Mouse (Mus musculus) gastrocnemius, adult 18-20 months (tissue): Measurements from ENCODE around the gene Sdk2. TPM values are rescaled to one million over a fixed set of nuclear protein-coding genes. Genes with fewer than 3 reads are reported as not detected.

Experiments
- DNase-seq: peaks from one replicate; pipeline ENCODE4 v3.0.0; 2021; ENCODE audit warnings: low spot score
- long read RNA-seq, 2 experiments: library from polyadenylated mRNA; stranded (forward); transcript quantifications; one replicate each; pipeline ENCODE4 v2.0.0; 2021
- total RNA-seq, 2 experiments: library from RNA; stranded (reverse); gene quantifications; 2 replicates each; pipeline ENCODE4 v1.2.3; 2021

The Sdk2 gene
- under 1 TPM; 0.41 to 0.57 TPM for total RNA-seq
- long read RNA-seq, experiment 1, result 0 reads
- long read RNA-seq, experiment 2, result 0 reads

- DNase-seq, result no peak
Measured at GRCm38 (mm10) chr11:114066951-114067762, at the start of gene Sdk2. TSS of gene Sdk2 (minus strand) at chr11:114067046.

GRCm38 (mm10) chr11:114115077-114115476 lies 48.2 kb upstream of the Sdk2 start:
- DNase-seq, result no peak

- no peak for DNase-seq
Measured at GRCm38 (mm10) chr11:114114674-114115073, 47.8 kb upstream of the Sdk2 start.

DNA sequence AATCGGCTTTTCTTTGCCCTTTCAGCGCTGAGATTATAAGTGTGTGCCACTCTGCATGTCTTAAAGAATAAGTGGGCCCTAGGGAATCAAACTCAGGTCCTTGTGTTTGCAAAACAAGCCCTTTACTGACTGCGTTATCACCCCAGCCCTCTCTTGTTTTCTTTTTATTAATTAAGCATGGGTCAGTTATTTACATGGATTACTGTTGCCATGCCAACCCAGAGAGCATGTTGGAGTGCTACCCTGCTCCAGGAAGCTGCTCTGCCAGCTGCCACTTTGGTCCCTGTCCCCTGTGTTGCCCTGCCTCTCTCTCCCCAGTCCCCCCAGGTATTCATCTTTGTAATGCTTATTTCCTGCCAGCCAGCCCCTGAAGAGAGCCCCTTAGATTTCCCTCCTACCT lies 44.0 kb upstream of the Sdk2 start:
- no peak for DNase-seq

DNA sequence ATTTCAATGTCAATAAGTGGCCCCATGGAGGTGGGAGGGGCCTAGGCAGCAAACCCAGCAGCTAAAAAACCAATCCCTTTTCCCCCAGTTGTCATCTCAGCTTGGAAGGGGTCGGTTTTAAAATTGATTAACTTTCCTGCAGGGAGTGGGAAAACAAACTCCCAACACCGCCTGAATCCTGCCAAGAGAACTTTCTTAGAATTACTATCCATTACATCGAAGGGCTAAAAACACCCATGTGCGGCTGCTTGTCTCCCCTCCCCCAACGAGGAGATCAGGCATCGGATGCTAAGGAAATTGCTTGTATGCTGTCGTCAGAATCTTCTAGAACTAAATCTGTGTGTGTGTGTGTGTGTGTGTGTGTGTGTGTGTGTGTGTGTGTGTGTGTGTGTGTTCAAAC lies 26.8 kb upstream of the Sdk2 start:
- DNase-seq, result peak; percentile 3

- DNase-seq, result peak; percentile 31
Measured at GRCm38 (mm10) chr11:114093175-114093574, 26.3 kb upstream of the Sdk2 start.

- DNase-seq, result no peak
Measured at GRCm38 (mm10) chr11:114080606-114081005, 13.8 kb upstream of the Sdk2 start.

DNA sequence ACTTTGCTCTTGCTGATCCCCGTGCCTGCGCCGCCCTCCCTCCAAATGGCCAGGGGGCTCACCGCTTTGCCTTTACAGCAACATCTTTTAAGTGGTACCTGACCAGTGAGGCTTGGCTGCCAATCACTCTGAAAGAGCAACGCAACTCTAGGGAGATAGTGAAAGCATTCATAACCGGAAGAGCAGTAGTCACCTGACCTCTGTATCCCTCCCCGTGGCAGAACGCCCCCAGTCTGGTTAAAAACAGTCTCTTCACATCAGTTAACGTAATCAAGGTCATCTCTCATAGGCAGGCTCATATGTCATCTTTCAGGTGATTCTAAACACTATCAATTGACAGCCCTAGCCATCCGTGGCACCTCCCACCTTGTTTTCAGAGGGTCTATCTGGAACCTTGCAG lies 5.8 kb upstream of the Sdk2 start:
- DNase-seq, result no peak

DNA sequence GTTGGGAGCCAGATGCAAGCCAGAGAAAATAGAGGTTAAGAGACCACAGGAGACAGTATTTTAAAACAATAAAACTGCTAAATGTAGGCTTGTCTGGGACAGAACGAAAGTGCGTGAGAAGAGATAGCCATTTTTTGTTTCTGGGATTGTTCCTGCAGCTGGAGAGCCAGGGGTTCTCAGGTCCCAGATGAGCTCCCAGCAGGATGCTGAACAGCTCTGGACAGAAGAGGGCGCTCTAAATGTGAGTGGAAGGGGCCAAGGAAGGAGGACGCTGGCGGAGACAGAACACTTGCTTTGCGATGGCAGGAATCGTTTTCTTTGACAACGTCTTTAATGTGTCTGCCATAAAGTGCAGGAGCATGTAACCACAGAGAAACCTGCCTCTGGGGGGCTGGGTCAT lies 5.2 kb upstream of the Sdk2 start:
- peak; percentile 27 for DNase-seq

- no peak for DNase-seq
Measured at GRCm38 (mm10) chr11:114070881-114071280, 4.0 kb upstream of the Sdk2 start.

- DNase-seq, result no peak
Measured at GRCm38 (mm10) chr11:114070131-114070530, 3.3 kb upstream of the Sdk2 start.

GRCm38 (mm10) chr11:114068390-114068789 lies 1.5 kb upstream of the Sdk2 start:
- DNase-seq, result peak; percentile 34

DNA sequence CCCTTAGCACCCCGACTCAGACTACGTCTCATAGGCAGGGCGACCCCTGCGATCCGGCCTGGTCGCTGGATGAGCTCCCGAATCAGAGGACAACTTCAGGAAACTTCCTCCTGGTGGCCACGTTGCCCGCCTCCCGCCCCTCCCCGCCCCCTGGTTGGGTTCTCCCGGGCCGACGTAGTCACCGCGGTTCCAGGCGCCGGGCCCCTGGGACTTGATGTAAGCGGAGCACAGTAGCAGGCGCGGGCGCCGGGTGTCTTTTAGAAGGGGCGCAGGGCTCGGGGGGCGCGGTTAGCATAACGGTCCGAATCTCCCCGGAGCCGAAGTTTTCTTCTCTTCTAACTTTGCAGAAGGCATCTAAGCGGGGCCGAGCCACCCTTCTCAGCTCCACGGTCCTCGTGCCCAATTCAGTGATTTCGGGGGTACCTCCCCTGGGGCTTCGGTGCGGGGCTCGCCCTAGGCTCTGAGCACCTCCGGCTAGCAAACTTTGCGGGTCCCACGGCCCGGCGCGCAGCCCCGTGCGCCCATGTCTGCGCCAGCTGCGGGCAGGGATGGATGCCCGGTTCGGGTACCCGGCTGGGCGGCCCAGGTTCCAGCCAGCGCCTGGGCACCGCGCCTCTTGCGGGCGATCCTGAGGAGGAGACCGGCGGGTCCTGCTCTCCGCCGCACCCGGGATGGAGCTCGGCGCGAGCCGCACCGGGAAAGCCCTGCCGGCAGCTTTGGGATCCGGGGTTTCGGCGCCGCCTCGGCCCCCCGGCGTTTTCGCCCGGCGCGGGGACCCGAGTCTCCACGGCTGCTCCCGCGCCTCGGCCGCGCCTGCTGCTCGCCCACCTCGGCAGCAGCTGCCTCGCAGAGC lies 522 bp downstream of the Sdk2 start:
- no peak for DNase-seq

GRCm38 (mm10) chr11:114065596-114065995 lies 1.2 kb downstream of the Sdk2 start:
- DNase-seq, result no peak

GRCm38 (mm10) chr11:114064871-114065388 lies 1.9 kb downstream of the Sdk2 start:
- no peak for DNase-seq

DNA sequence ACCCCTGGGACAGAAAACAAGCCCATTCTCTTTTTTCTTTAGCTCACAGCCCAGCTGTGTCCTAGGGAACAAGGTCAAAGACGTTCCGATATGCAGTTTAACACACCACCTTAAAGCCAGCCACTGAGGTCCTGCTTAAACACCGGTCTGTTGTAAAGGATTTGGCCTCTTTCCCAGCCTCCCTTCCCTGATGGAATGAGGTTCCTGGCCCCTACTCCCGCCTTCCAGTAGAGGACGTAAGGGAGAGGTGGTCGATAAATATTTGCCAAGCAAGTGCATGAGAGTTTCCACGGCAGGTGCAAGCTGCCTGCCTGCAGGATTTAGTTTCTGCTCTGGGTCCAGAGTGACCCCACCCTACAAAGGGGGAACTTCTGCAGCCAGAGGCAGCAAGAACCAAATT lies 4.9 kb downstream of the Sdk2 start:
- no peak for DNase-seq

- no peak for DNase-seq
Measured at GRCm38 (mm10) chr11:114061265-114061664, 5.6 kb downstream of the Sdk2 start.

DNA sequence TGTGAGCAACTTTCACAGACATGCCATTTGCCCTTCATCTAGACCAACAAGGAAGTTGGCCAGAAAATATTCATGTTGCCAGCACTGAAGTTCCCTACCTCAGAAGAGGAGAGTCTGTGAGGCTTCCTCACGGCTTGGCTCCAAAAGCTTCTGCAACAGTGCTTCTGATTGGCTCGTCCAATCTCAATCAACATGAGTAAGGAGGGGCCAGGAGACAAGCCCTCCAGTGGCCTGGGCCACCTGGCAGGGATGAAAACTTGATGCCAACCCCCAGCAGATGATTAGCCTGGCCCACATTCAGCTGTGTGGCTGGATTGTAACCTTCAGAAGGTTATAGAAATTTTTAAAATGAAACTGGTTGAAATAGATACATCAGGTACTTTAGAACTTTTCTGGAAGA lies 10.5 kb downstream of the Sdk2 start:
- no peak for DNase-seq

GRCm38 (mm10) chr11:114054581-114055315 lies 12.1 kb downstream of the Sdk2 start:
- DNase-seq, result no peak

DNA sequence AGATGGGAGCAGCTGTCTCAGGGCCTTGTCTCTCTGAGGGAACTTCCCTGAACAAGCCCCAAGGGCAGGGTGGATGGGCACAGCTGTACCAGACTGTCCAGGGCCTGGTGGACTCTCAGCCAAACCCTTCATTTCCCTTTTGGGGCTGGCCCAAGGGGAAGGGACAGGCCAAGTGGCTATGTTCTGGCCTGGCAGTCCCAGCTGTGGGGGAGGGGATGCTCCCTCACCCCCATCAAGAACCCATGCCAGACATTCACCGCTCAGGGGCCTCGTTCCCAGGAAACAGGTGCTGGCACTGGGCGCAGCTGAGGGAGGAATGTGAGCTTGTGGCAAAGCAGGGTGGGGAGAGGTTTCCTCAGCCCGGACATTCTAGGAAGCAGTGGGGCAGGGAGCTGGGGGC lies 15.5 kb downstream of the Sdk2 start:
- DNase-seq, result peak; percentile 11

DNA sequence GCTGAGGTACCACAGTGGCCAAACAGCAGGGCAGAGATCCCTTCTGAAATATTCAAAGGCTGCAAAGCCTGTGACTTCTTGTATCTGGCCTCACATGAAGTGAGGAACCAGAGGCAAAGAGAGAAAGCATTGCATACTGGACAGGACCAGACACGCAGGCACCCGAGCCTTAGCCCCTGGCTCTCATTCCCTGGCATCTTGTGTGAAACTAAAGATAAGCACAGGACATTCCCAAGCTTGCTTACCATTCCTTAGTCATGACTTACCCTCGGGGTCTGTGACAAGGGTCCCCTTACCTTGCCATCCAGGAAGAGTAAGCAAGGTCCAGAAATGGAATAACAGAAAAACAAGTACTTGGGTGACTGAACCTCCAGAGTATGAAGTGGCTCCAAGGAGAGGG lies 16.3 kb downstream of the Sdk2 start:
- DNase-seq, result no peak

DNA sequence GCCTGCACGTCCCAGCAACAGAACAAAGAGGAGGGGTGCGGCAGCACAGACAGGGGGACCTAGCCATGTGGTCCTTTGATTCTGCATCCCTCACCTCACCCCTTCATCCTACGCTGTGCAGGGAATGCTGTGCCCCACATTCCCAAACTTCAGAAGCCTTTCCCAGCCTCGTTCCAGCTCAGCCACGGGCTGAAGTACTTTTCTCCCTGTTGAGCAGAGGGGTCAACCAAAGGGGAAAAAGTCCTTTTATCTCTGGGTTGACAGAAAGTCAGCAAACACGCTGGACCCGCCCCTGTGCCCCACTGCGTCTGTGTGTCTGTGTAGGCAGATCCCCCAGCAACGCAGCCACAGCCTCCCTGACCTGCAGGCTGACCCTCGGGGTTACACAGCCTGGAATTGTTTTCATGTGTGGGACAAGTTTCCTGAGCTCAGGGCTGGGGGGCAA lies 18.9 kb downstream of the Sdk2 start:
- no peak for DNase-seq
